Mouse (Mus musculus) olfactory bulb, adult 2 months (tissue): ENCODE measurements at regions not wholly inside any gene's neighbourhood (a gene's known extent, or its start where the extent isn't known, plus 50 kb on each side); places are given as distances from the start of the nearest gene placed in this dataset.

Experiments
- CTCF ChIP-seq: fragments of 200-500 bp; IDR thresholded peaks from 2 replicates; pipeline ENCODE4 v1.5.1; 2012; ENCODE audit warnings: low read depth, mild to moderate bottlenecking, low read length, moderate library complexity; ENCODE audit not compliant: insufficient read depth
- POLR2A ChIP-seq: fragments of 200-500 bp; IDR thresholded peaks from 2 replicates; pipeline ENCODE4 v1.6.1; 2012; ENCODE audit warnings: mild to moderate bottlenecking, low read depth, low read length, moderate library complexity; ENCODE audit not compliant: insufficient read depth

GRCm38 (mm10) chr15:25236191-25236723, 177.3 kb downstream of the Basp1 start:
- TF ChIP-seq POLR2A (no peak), CTCF (no peak)
